Mouse (Mus musculus): ENCODE data around the gene Bicdl1. TPM values are rescaled to one million over a fixed set of nuclear protein-coding genes. Genes with fewer than 3 reads are reported as not detected.

The Bicdl1 gene
- polyA plus RNA-seq, 1 experiment: 18.0 TPM

- H3K27ac ChIP-seq (ENCODE audit: insufficient read depth, low read length): no peak overlapping the region
- no peak overlapping the region for H3K4me3 ChIP-seq (ENCODE audit: extremely low read depth, insufficient read depth, insufficient read length)
- TF ChIP-seq CTCF (IDR thresholded peaks at IDR 0.05; ENCODE audit: extremely low read depth, insufficient read depth, insufficient read length, insufficient replicate concordance) (no peak), POLR2A (IDR thresholded peaks at IDR 0.05; ENCODE audit: low read depth, low read length) (no peak)
- WGBS: 54% methylated on average over 3 of the region's 3 CpGs
- H3K36me3 ChIP-seq (ENCODE audit: control insufficient read depth, insufficient read depth, low read length): no peaks in the 10 kb centered on the region
- H3K27me3 ChIP-seq (ENCODE audit: control insufficient read depth, insufficient read depth, low read length): no peaks in the 10 kb centered on the region
- H3K4me1 ChIP-seq (ENCODE audit: control insufficient read depth, insufficient read depth, insufficient read length): no peaks in the 10 kb centered on the region
- DNase-seq (ENCODE audit: low read depth in 1 of 2, low spot score in 2 of 2): no peak
Observed at GRCm38 (mm10) chr5:115701981-115702380, 29.4 kb downstream of the Bicdl1 start.

DNA sequence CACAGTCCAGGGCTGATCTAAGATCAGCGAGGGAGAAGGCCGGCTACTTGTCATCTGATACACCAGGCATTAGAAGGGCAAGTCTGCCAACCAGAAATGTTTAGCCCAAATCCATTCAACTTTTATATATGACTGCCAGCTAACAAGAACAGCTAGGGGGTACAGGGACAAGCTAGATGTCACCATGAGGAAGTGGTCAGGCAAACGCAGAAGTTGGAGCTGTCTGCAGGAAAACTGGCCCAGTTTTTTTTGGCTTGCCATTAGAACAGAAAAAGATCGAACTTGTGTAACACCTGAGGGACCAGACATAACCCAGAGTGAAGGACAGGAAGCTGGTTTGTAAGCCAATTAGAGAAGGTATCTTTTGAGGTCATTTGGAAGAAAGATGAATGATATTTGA is 30.2 kb downstream of the Bicdl1 start:
- WGBS: 28% methylated on average over 4 of the region's 4 CpGs
- Histone ChIP-seq H3K36me3 (ENCODE audit: control insufficient read depth, insufficient read depth, low read length) (no peaks in the 10 kb centered on the region), H3K27me3 (ENCODE audit: control insufficient read depth, insufficient read depth, low read length) (no peaks in the 10 kb centered on the region), H3K4me3 (ENCODE audit: extremely low read depth, insufficient read depth, insufficient read length) (no peak overlapping the region), H3K27ac (ENCODE audit: insufficient read depth, low read length) (no peak overlapping the region), H3K4me1 (ENCODE audit: control insufficient read depth, insufficient read depth, insufficient read length) (no peaks in the 10 kb centered on the region)
- DNase-seq (ENCODE audit: low read depth in 1 of 2, low spot score in 2 of 2): no peak
- no peak for TF ChIP-seq CTCF (IDR thresholded peaks at IDR 0.05; ENCODE audit: extremely low read depth, insufficient read depth, insufficient read length, insufficient replicate concordance)
- TF ChIP-seq POLR2A (IDR thresholded peaks at IDR 0.05; ENCODE audit: low read depth, low read length): no peak

GRCm38 (mm10) chr5:115696811-115697210 is 34.6 kb downstream of the Bicdl1 start:
- Histone ChIP-seq H3K4me1 (ENCODE audit: control insufficient read depth, insufficient read depth, insufficient read length) (no peaks in the 10 kb centered on the region), H3K4me3 (ENCODE audit: extremely low read depth, insufficient read depth, insufficient read length) (no peak overlapping the region), H3K27ac (ENCODE audit: insufficient read depth, low read length) (no peak overlapping the region), H3K27me3 (ENCODE audit: control insufficient read depth, insufficient read depth, low read length) (no peaks in the 10 kb centered on the region), H3K36me3 (ENCODE audit: control insufficient read depth, insufficient read depth, low read length) (no peaks in the 10 kb centered on the region)
- WGBS: 90% methylated on average over 5 of the region's 5 CpGs
- DNase-seq (ENCODE audit: low read depth in 1 of 2, low spot score in 2 of 2): no peak
- TF ChIP-seq CTCF (IDR thresholded peaks at IDR 0.05; ENCODE audit: extremely low read depth, insufficient read depth, insufficient read length, insufficient replicate concordance): no peak
- TF ChIP-seq POLR2A (IDR thresholded peaks at IDR 0.05; ENCODE audit: low read depth, low read length): no peak

- Histone ChIP-seq H3K27ac (ENCODE audit: insufficient read depth, low read length) (no peak overlapping the region), H3K36me3 (ENCODE audit: control insufficient read depth, insufficient read depth, low read length) (no peaks in the 10 kb centered on the region), H3K27me3 (ENCODE audit: control insufficient read depth, insufficient read depth, low read length) (no peaks in the 10 kb centered on the region), H3K4me3 (ENCODE audit: extremely low read depth, insufficient read depth, insufficient read length) (no peak overlapping the region), H3K4me1 (ENCODE audit: control insufficient read depth, insufficient read depth, insufficient read length) (no peaks in the 10 kb centered on the region)
- WGBS: 45% methylated on average over 6 of the region's 6 CpGs
- no peak for DNase-seq (ENCODE audit: low read depth in 1 of 2, low spot score in 2 of 2)
- TF ChIP-seq POLR2A (IDR thresholded peaks at IDR 0.05; ENCODE audit: low read depth, low read length) (no peak), CTCF (IDR thresholded peaks at IDR 0.05; ENCODE audit: extremely low read depth, insufficient read depth, insufficient read length, insufficient replicate concordance) (no peak)
Observed at GRCm38 (mm10) chr5:115695191-115695770, 36.1 kb downstream of the Bicdl1 start.

DNA sequence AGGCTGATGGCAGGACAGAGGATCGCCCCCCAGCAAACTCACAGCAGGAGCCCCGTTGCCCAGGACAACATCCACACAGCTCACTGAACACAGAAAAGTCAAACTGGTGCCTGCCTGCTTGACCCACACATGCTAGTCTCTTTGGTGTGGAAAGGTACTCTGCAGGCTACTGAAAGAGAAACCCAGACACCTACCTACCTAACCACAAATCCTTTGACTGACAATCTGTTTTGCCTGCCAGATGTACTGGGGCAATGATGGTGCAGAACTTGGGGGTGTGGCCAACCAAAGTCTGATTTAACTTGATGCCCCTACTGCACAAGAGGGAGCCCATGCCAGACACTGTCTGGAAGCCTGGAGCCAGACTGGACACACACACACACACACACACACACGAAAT is 38.1 kb downstream of the Bicdl1 start:
- 62% methylated on average over 3 of the region's 3 CpGs for WGBS
- DNase-seq (ENCODE audit: low read depth in 1 of 2, low spot score in 2 of 2): no peak
- Histone ChIP-seq H3K36me3 (ENCODE audit: control insufficient read depth, insufficient read depth, low read length) (no peaks in the 10 kb centered on the region), H3K27me3 (ENCODE audit: control insufficient read depth, insufficient read depth, low read length) (no peaks in the 10 kb centered on the region), H3K4me1 (ENCODE audit: control insufficient read depth, insufficient read depth, insufficient read length) (no peaks in the 10 kb centered on the region), H3K27ac (ENCODE audit: insufficient read depth, low read length) (no peak overlapping the region), H3K4me3 (ENCODE audit: extremely low read depth, insufficient read depth, insufficient read length) (no peak overlapping the region)
- TF ChIP-seq CTCF (IDR thresholded peaks at IDR 0.05; ENCODE audit: extremely low read depth, insufficient read depth, insufficient read length, insufficient replicate concordance) (no peak), POLR2A (IDR thresholded peaks at IDR 0.05; ENCODE audit: low read depth, low read length) (no peak)

- no peak overlapping the region for H3K27ac ChIP-seq (ENCODE audit: insufficient read depth, low read length)
- no peak overlapping the region for H3K4me3 ChIP-seq (ENCODE audit: extremely low read depth, insufficient read depth, insufficient read length)
- H3K36me3 ChIP-seq (ENCODE audit: control insufficient read depth, insufficient read depth, low read length): no peaks in the 10 kb centered on the region
- 83% methylated on average over 7 of the region's 7 CpGs for WGBS
- H3K27me3 ChIP-seq (ENCODE audit: control insufficient read depth, insufficient read depth, low read length): no peaks in the 10 kb centered on the region
- DNase-seq (ENCODE audit: low read depth in 1 of 2, low spot score in 2 of 2): no peak
- H3K4me1 ChIP-seq (ENCODE audit: control insufficient read depth, insufficient read depth, insufficient read length): no peaks in the 10 kb centered on the region
- TF ChIP-seq POLR2A (IDR thresholded peaks at IDR 0.05; ENCODE audit: low read depth, low read length) (no peak), CTCF (IDR thresholded peaks at IDR 0.05; ENCODE audit: extremely low read depth, insufficient read depth, insufficient read length, insufficient replicate concordance) (no peak)
Observed at GRCm38 (mm10) chr5:115686716-115687115, 44.7 kb downstream of the Bicdl1 start.

GRCm38 (mm10) chr5:115685126-115685525 is 46.3 kb downstream of the Bicdl1 start:
- TF ChIP-seq CTCF (IDR thresholded peaks at IDR 0.05; ENCODE audit: extremely low read depth, insufficient read depth, insufficient read length, insufficient replicate concordance): no peak
- TF ChIP-seq POLR2A (IDR thresholded peaks at IDR 0.05; ENCODE audit: low read depth, low read length): no peak
- H3K36me3 ChIP-seq (ENCODE audit: control insufficient read depth, insufficient read depth, low read length): no peaks in the 10 kb centered on the region
- no peak overlapping the region for H3K4me3 ChIP-seq (ENCODE audit: extremely low read depth, insufficient read depth, insufficient read length)
- no peaks in the 10 kb centered on the region for H3K27me3 ChIP-seq (ENCODE audit: control insufficient read depth, insufficient read depth, low read length)
- H3K27ac ChIP-seq (ENCODE audit: insufficient read depth, low read length): no peak overlapping the region
- H3K4me1 ChIP-seq (ENCODE audit: control insufficient read depth, insufficient read depth, insufficient read length): no peaks in the 10 kb centered on the region
- DNase-seq (ENCODE audit: low read depth in 1 of 2, low spot score in 2 of 2): no peak
- WGBS: 92% methylated on average over 10 of the region's 10 CpGs

All from spleen, adult 2 months (tissue).